Mouse (Mus musculus) embryonic facial prominence, embryonic 10.5 days (tissue): ENCODE results near the gene Steap3. TPM values are rescaled to one million over a fixed set of nuclear protein-coding genes. Genes with fewer than 3 reads are reported as not detected.
A peak's percentile ranks its signal among the peaks of the same experiment; 100 is the strongest.

Experiments used
- DNase-seq: peaks from one replicate; pipeline ENCODE4 v3.0.0-alpha.2; 2017; ENCODE audit warnings: low spot score
- H3K27ac ChIP-seq: fragments of 300-500 bp; sonication (generic); replicated peaks from 2 replicates; pipeline ENCODE4 v1.5.1; 2016; ENCODE audit warnings: mild to moderate bottlenecking
- H3K27me3 ChIP-seq: fragments of 300-500 bp; sonication (generic); replicated peaks from 2 replicates; pipeline ENCODE4 v1.6.1; 2016; ENCODE audit warnings: low read depth, mild to moderate bottlenecking; ENCODE audit not compliant: poor library complexity, severe bottlenecking
- H3K36me3 ChIP-seq: fragments of 300-500 bp; sonication (generic); replicated peaks from 2 replicates; pipeline ENCODE4 v1.6.1; 2016; ENCODE audit warnings: mild to moderate bottlenecking, moderate library complexity
- H3K4me1 ChIP-seq: fragments of 300-500 bp; sonication (generic); 2 replicates; pipeline ENCODE4 v1.6.1; 2016
- H3K4me3 ChIP-seq: fragments of 300-500 bp; sonication (generic); 2 replicates; pipeline ENCODE4 v1.5.1; 2016; ENCODE audit warnings: mild to moderate bottlenecking, moderate library complexity
- H3K9me3 ChIP-seq: fragments of 300-500 bp; sonication (generic); 2 replicates; pipeline ENCODE4 v1.6.1; 2016; ENCODE audit warnings: mild to moderate bottlenecking
- WGBS: fragments of 180-500 bp; shearing (Covaris S2); methylation state at CpG from one replicate; pipeline ENCODE4 v1.1.7; 2016; 5-methylcytosine and 5-hydroxymethylcytosine counted together
- polyA plus RNA-seq: library from polyadenylated mRNA; unstranded; fragments of >200 nt; fragmentation: Nextera tagmentation; extraction: Ambion mirVana; gene quantifications from 2 replicates; pipeline ENCODE4 v1.2.1, GENCODE M21; 2016

Gene Steap3
- polyA plus RNA-seq, 1 experiment from 2014 or later, result 3.6 TPM

DNA sequence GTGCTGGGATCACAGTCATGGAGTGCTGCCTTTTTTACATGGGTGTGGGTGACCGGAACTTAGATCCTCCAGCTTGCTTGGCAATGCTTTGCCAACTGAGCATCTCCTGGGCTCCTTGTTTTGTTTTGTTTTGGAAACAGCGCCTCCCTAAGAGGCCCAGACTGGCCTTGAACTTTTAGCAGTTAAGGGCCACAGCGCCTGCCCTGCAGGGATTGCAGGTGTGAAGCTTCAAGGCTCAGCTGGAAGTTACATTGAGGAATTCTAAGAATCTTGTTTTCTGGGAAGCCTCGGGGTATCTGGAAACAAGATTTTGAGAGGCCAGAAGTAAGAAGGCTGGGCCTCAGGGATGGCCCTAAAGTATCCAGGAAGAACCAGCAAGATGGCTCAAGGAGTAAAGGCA is 6.0 kb downstream of the Steap3 start:
- Histone ChIP-seq H3K27ac (no peak overlapping the region), H3K4me1 (peaks cover 40% of the 10 kb centered on the region), H3K9me3 (no peaks in the 10 kb centered on the region), H3K27me3 (peaks cover 33% of the 10 kb centered on the region), H3K4me3 (no peak overlapping the region), H3K36me3 (no peaks in the 10 kb centered on the region)
- WGBS, result 40% methylated on average over 4 of the region's 4 CpGs
- DNase-seq, result no peak

DNA sequence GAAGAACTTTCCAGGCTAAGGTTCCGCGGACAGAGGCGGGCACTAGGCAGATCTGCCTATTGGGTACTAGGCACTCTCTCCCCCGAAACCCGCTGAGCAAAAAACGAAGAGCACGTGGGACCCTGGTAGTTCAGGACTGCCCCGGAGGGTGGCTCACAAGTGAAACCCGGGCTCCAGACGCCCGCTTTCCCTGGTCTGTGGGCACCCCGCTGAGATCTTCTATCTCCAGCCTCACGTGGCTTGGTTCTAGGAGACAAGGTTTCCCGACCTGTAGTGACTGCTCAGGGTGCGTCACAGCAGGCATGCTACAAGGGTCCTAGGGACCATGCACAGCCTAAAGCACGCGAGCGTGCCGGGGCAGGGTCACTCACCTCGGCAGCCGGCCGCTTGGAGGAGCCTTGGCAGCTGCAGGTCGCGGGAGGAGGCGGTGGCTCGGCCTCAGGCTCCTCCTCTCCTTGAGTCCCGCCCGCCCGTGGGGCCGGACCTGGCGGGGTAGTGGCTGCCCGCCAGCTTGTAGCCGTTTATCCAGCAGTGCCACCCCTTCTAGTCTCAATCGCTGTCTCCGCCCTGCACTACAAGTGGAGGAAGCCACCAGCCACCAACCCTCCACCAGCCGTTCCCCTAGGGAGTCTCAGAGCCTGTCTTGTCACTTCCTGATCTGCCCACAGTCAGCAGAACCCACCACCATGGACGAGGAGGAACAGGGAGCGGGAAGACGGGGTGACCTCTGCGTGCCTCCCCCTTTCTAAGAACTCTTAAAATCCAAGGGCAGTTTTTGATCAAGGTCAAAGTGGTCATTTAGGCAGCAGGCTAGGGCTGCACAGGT is 7.4 kb downstream of the Steap3 start:
- H3K4me3 ChIP-seq, result peak overlapping the region; percentile 67
- no peaks in the 10 kb centered on the region for H3K9me3 ChIP-seq
- H3K27me3 ChIP-seq, result peaks cover 33% of the 10 kb centered on the region
- H3K27ac ChIP-seq, result peak overlapping the region; percentile 72
- H3K36me3 ChIP-seq, result no peaks in the 10 kb centered on the region
- H3K4me1 ChIP-seq, result peaks cover 36% of the 10 kb centered on the region
- peak; percentile 84 for DNase-seq
- 1% methylated on average over 40 of the region's 40 CpGs for WGBS

DNA sequence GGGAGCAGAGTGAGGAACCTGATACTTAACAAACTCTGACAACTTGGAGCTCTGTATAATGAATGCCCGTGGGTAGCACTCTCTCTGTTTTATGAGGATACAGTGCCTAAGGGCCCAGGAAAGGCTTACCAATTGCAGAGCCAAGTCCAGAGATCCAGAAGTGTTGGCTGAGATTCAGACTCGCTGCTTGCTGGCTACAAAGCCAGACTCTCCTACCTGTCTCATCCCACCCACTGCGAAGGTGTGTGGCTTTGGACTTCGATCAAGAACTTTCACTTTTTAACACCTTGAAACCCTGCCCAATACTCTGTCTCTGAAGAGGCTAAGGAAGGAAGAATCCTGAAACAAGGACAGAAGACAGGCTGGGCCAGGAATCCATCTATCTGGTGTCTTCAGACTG is 9.3 kb downstream of the Steap3 start:
- WGBS, result 80% methylated on average over 4 of the region's 4 CpGs
- Histone ChIP-seq H3K9me3 (no peaks in the 10 kb centered on the region), H3K4me3 (no peak overlapping the region), H3K27me3 (peaks cover 33% of the 10 kb centered on the region), H3K27ac (no peak overlapping the region), H3K36me3 (no peaks in the 10 kb centered on the region), H3K4me1 (peaks cover 44% of the 10 kb centered on the region)
- DNase-seq, result no peak

DNA sequence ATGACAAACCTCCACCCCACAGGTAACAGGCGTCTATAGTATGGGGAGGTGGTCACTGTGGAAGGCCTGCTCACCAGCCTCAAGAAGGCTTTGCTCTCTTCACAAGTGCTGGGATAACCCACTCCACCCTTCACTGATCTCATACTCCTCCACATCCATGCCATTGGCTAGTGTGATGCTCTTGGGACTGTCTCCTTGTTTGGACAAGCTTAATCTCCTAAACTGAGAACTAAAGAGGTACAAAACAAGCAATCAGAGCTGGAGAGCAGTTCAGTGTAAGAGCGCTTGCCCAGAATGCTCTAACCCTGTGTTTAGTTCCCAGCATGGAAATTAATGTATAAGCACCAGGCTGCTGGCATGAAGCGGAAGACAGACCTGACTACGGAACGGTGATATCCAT is 11.3 kb downstream of the Steap3 start:
- Histone ChIP-seq H3K27me3 (peaks cover 26% of the 10 kb centered on the region), H3K9me3 (no peaks in the 10 kb centered on the region), H3K4me3 (no peak overlapping the region), H3K27ac (no peak overlapping the region), H3K4me1 (peaks cover 40% of the 10 kb centered on the region), H3K36me3 (no peaks in the 10 kb centered on the region)
- no peak for DNase-seq
- WGBS, result 89% methylated on average over 5 of the region's 5 CpGs

DNA sequence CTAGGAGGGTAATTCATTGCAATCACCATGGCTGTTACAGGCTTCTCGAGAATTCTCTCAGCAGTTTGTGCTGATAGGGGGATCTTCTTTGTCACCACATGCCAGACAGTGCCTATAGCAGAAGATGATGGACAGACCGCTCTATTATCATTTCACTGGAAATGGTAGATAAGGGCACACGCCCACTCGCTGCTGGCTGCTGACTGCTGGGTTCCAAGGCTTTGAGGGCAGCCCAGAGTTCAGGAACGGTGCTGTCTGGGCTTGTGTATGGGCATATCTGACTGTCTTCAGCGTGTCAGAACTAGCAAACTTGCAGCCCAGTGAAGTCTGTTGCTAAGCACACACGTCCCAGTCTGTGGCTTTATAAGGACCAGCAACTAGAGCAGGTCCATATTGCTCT is 13.3 kb downstream of the Steap3 start:
- Histone ChIP-seq H3K9me3 (no peaks in the 10 kb centered on the region), H3K27me3 (peaks cover 11% of the 10 kb centered on the region), H3K36me3 (no peaks in the 10 kb centered on the region), H3K4me1 (peaks cover 22% of the 10 kb centered on the region), H3K4me3 (no peak overlapping the region), H3K27ac (peak overlapping the region; percentile 54; the same call in 1 of the 2 replicates)
- 77% methylated on average over 7 of the region's 7 CpGs for WGBS
- no peak for DNase-seq

DNA sequence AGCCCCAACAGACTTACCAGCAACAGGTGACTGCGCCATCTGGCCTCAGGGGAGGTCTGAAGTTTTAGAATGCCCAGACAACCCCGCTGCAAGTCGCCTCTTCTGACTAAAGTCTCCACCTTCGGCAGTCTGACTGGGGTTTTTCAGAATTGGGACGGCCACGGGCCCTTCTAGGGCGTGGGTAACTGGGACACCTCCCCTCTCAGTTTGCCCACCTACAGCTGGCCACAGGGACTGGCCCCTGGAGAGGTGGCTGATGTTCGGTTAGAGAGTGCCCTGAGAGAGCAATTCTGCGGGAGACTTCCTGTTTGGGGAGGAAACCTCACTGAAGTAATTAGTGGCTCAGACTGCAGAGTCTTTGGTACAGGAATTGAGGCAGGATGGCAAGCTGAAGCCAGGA is 13.8 kb downstream of the Steap3 start:
- Histone ChIP-seq H3K36me3 (no peaks in the 10 kb centered on the region), H3K27me3 (peaks cover 6% of the 10 kb centered on the region), H3K4me1 (peaks cover 19% of the 10 kb centered on the region), H3K27ac (peak overlapping the region; percentile 54), H3K4me3 (0 out of 2 replicates have a peak overlapping the region, but pooled peaks have one; percentile 3), H3K9me3 (no peaks in the 10 kb centered on the region)
- 44% methylated on average over 9 of the region's 9 CpGs for WGBS
- no peak for DNase-seq

DNA sequence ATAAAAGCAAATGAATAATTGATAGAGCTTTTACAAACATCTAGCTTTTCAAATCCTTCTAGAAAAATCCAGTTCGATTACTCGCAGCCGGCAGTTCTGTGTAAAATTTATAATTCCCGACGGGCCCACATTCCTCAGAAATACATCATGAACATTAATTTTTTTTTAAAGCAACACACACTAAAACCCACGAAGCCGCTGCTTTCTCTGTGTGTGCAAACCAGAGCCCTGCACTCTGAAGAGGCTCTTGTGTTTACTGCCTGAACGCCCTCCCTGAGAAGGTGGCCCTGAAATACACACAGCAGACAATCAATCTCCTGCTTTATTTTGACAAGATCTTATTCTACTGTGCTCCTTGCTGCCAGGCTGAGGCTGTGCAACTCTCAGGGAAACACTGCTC is 14.3 kb downstream of the Steap3 start:
- no peak overlapping the region for H3K4me3 ChIP-seq
- 0 out of 2 replicates have a peak overlapping the region, but pooled peaks have one; percentile 54 for H3K27ac ChIP-seq
- H3K36me3 ChIP-seq, result no peaks in the 10 kb centered on the region
- DNase-seq, result no peak
- H3K27me3 ChIP-seq, result peaks cover 1% of the 10 kb centered on the region
- WGBS, result 81% methylated on average over 8 of the region's 8 CpGs
- H3K4me1 ChIP-seq, result peaks cover 19% of the 10 kb centered on the region
- H3K9me3 ChIP-seq, result no peaks in the 10 kb centered on the region

DNA sequence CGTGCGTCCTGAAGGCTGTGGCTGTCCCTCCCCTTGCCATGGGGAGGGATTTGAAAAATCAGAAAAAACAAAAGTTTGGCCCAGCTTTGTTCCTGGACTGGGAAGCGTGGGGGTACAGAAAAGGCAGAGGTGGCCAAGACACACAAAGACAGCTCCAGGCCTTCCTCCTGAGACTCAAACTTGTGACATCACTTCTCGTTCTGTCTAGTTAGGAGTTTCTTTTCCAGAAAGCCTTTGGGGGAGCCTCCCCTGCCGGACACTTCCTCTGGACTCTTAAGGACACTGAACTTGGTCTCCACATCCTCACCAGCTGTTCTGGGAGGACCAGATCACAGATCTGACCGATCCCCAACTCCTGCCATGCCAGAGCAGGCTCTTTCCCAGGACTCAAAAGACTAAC is 18.8 kb downstream of the Steap3 start:
- peaks cover 8% of the 10 kb centered on the region for H3K4me1 ChIP-seq
- H3K27ac ChIP-seq, result no peak overlapping the region
- no peak for DNase-seq
- H3K27me3 ChIP-seq, result no peaks in the 10 kb centered on the region
- H3K4me3 ChIP-seq, result no peak overlapping the region
- no peaks in the 10 kb centered on the region for H3K36me3 ChIP-seq
- 90% methylated on average over 6 of the region's 6 CpGs for WGBS
- H3K9me3 ChIP-seq, result no peaks in the 10 kb centered on the region

DNA sequence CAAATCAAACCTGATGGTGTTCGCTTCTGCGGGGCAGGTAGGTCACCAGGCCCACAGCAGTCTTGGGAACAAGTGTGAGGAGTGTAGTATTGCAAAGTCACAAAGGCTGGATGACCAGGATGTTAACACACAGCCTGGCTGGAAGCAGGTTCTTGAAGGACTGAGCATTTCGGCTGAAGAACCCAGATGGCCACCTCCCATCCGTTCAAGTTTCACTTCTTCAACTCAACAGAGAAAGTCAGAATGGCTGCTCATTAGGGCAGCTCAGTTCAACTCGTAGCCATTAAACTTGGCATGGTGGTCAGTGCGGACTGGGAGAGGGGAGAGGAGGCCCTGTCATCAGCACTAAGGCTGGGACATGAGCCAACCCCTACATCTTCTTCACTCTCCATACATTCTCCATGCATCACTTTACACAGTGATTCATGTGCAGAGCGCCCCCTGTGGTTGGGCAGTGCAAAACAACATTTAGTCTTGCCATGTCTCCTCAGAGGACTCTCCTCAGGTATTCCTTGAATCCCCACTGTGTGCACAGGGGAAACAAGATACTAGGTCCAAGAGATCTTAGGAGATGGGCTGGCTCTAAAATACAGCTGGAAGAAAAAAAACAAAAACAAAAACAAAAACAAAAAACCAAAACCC is 19.9 kb downstream of the Steap3 start:
- no peaks in the 10 kb centered on the region for H3K9me3 ChIP-seq
- no peak overlapping the region for H3K27ac ChIP-seq
- H3K4me1 ChIP-seq, result peaks cover 4% of the 10 kb centered on the region; the same call in 1 of the 2 replicates
- H3K36me3 ChIP-seq, result no peaks in the 10 kb centered on the region
- 87% methylated on average over 7 of the region's 7 CpGs for WGBS
- H3K27me3 ChIP-seq, result no peaks in the 10 kb centered on the region
- DNase-seq, result no peak
- H3K4me3 ChIP-seq, result no peak overlapping the region

DNA sequence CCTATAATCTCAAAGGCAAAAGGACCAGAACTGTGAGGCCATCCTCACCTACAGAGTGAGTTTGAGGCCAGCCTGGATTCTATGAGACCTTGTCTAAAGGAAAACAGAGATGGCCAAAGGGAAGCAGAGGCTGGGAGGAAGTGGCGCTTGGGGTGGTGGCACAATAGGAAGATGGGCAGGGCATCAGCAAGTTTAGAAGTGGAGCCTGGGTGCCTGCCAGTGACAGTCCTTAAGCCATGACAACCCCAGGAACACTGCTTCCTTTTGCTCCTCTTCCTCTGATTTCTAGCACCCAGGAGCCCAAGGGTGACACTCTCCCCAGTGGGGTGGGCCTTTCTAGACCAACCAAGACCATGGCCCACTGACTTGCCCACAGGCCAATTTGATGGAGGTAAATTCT is 21.3 kb downstream of the Steap3 start:
- no peak for DNase-seq
- H3K27me3 ChIP-seq, result no peaks in the 10 kb centered on the region
- no peaks in the 10 kb centered on the region for H3K36me3 ChIP-seq
- 94% methylated on average over 1 of the region's 1 CpGs for WGBS
- H3K27ac ChIP-seq, result no peak overlapping the region
- H3K9me3 ChIP-seq, result no peaks in the 10 kb centered on the region
- H3K4me3 ChIP-seq, result no peak overlapping the region
- H3K4me1 ChIP-seq, result peaks cover 4% of the 10 kb centered on the region; the same call in 1 of the 2 replicates

DNA sequence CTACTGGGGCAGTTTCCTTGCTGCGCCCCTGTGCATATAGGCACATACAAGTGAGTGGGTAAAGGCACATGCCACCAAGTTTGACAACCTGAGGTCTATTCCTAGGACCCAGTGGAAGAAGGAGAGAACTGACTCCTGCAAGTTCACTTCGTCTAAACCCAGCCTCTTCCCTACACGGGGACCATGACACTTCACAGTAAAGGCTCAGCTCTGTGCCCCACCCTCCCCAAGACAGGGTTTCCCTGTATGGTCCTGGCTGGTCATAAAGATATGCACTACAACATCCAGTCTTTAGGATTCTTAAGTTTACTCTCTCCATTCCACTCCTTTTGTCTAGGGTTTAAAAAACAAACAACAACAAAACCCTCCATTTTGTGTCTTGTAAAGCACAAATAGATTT is 21.9 kb downstream of the Steap3 start:
- no peaks in the 10 kb centered on the region for H3K36me3 ChIP-seq
- DNase-seq, result no peak
- WGBS, result 78% methylated on average over 3 of the region's 3 CpGs

DNA sequence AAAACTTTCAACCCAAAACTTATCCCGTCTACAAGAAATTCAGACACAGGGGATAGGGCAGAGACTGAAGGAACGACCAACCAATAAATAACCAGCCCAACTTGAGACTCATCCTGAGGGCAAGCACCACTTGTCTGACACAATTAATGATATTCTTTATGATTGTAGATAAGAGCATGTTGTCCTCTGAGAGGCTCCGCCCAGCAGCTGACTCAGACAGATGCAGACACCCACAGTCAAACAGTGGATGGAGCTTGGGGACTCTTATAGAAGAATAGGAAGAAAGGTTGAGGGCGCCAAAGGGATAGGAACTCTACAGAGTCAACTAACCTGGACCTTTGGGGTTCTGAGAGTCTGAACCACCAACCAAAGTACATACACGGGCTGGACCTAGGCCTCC is 22.7 kb downstream of the Steap3 start:
- Histone ChIP-seq H3K4me1 (peaks cover 8% of the 10 kb centered on the region), H3K36me3 (no peaks in the 10 kb centered on the region), H3K27ac (no peak overlapping the region), H3K9me3 (no peaks in the 10 kb centered on the region), H3K4me3 (no peak overlapping the region), H3K27me3 (no peaks in the 10 kb centered on the region)
- no peak for DNase-seq
- 91% methylated on average over 5 of the region's 5 CpGs for WGBS

More for the DNA sequence above, 21.9 kb downstream of the Steap3 start:
- H3K27ac ChIP-seq, result no peak overlapping the region
- no peaks in the 10 kb centered on the region for H3K27me3 ChIP-seq
- H3K4me3 ChIP-seq, result no peak overlapping the region
- no peaks in the 10 kb centered on the region for H3K9me3 ChIP-seq
- peaks cover 7% of the 10 kb centered on the region for H3K4me1 ChIP-seq

DNA sequence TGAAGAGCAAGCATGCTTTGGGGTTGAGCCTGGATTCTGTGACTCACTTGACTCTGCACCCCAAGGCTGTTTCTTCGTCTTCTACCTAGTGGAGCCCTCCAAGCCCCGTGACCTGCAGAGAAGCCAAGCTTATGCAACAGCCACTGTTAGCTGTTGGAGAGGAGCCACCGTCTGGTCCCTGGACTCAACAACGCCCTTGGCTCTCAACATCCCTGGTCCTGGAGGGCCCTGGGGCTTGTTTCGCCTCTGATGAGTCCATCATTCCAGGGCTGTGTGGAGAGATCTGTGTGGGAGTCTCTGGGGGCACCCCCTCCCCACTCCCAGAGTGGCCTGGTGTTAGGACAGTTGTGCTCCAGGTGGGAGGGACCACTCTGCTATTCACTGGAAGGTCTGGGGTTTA is 24.3 kb downstream of the Steap3 start:
- H3K27ac ChIP-seq, result no peak overlapping the region
- H3K36me3 ChIP-seq, result no peaks in the 10 kb centered on the region
- DNase-seq, result no peak
- no peaks in the 10 kb centered on the region for H3K27me3 ChIP-seq
- peaks cover 8% of the 10 kb centered on the region for H3K4me1 ChIP-seq
- no peaks in the 10 kb centered on the region for H3K9me3 ChIP-seq
- no peak overlapping the region for H3K4me3 ChIP-seq
- 78% methylated on average over 5 of the region's 5 CpGs for WGBS
